Mouse (Mus musculus) spleen, adult 12 weeks (tissue): Measurements from ENCODE around the gene Vmn1r44.
"Not testable (repeated sequence)": the region's sequence is repeated elsewhere in the genome, so short reads cannot be mapped to it uniquely, and the experiment has no call there.

Source experiments
- DNase-seq: peaks from one replicate; pipeline ENCODE4 v3.0.0; 2022; ENCODE audit warnings: low spot score

Vmn1r44 gene

GRCm38 (mm10) chr6:89883360-89883759, at the start of gene Vmn1r44:
Gene Vmn1r44 (plus strand): TSS chr6:89883660.
- no peak for DNase-seq

GRCm38 (mm10) chr6:89857552-89857951, 25.9 kb upstream of the Vmn1r44 start:
- no peak for DNase-seq

- DNase-seq: no peak
Observed at GRCm38 (mm10) chr6:89859839-89860238, 23.6 kb upstream of the Vmn1r44 start.

GRCm38 (mm10) chr6:89863792-89864191, 19.7 kb upstream of the Vmn1r44 start:
- DNase-seq: no peak

- DNase-seq: no peak
Observed at GRCm38 (mm10) chr6:89867276-89867675, 16.2 kb upstream of the Vmn1r44 start.

- DNase-seq: no peak
Observed at GRCm38 (mm10) chr6:89867976-89868375, 15.5 kb upstream of the Vmn1r44 start.

DNA sequence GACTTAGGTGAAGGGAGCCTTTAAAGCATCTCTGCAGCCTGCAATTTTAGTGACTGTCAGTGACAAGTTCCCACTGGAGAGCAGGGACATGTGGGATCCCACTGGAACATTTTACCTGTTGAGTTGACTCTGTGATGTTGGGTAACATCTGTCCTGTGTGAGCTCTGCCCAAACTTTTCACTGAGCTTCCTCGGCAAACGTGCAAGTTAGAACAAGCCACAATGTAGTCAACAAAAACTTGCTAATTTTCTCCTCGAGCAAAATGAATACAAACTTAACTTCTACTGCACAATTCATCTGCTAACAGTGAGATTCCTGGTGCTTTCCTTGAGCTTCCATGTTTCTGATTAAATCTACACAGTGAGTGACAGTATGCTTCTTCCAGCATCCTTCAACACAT, 7.1 kb upstream of the Vmn1r44 start, which contains the start of the genes Vmn1r42 and Vmn1r43:
TSS of gene Vmn1r42 (minus strand) at position 101 of the 400 bp plus-strand sequence.
TSS of gene Vmn1r43 (minus strand) at position 101 of the 400 bp plus-strand sequence.
- DNase-seq: not testable (repeated sequence)

DNA sequence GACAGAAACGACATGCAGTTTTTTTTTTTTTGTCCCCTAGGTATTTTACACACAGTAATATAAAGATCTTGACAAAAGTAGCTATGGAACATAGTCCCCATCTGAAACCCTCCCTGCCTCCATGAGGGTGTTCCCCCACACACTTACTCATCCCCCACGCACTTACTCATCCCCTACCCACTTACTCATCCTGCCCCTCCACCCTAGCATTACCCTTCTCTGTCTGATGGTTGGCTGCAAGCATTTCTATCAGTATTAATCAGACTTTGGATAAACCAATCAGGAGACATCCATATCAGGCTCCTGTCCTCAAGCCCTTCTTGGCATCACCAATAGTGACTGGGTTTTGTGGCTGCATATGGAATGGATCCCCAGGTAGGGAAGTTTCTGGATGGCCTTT, 6.5 kb upstream of the Vmn1r44 start:
- no peak for DNase-seq

DNA sequence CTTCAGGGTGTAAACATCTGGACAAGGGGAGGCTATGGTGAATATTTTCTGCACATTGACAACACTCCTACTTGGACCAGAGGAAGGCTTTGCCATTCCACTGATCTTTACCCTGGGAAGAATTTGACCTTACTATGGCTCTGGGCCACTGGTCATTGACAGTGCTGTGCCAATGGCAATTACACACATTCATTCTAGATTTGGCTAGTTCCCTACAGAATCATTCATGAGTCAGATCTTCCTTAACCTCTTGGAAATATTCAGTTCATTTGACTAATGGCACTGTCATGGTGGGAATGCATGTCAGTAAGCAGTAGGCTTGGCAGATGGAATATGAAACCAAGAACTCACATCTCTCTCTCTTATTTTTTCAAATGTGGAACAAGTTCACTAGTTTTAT, 2.6 kb upstream of the Vmn1r44 start:
- no peak for DNase-seq

DNA sequence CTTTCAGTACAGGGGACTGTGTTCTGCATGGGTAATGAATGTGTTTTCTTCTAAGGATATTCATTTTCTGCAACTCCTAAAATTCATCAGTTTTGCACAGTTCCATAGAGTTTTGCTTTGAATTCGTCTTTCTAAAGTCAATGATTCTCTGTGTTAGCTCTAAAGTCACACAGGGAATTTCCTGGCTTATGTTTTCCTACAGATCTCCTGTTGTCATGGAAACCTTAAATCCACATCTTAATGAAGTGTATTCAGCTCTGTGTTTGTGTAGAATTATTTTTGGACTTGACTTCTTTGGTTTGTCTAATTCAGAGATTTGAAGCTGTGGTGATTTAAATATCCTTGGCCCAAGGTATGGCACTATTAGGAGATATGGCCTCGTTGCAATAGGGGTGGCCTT, 352 bp downstream of the Vmn1r44 start:
- no peak for DNase-seq

DNA sequence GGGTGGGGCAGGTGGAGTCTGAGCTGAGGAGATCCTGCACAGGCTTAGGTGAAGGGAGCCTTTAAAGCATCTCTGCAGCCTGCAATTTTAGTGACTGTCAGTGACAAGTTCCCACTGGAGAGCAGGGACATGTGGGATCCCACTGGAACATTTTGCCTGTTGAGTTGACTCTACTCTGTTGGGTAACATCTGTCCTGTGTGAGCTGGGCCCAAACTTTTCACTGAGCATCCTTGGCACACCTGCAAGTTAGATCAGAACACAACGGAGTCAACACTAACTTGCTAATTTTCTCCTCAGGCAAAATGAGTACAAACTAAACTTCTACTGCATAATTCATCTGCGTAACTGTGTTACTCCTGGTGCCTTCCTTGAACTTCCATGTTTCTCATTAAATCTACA, 57.0 kb downstream of the Vmn1r44 start, which contains the start of gene Vmn1r45:
TSS of gene Vmn1r45 (minus strand) at position 101 of the 400 bp plus-strand sequence.
- DNase-seq: not testable (repeated sequence)

DNA sequence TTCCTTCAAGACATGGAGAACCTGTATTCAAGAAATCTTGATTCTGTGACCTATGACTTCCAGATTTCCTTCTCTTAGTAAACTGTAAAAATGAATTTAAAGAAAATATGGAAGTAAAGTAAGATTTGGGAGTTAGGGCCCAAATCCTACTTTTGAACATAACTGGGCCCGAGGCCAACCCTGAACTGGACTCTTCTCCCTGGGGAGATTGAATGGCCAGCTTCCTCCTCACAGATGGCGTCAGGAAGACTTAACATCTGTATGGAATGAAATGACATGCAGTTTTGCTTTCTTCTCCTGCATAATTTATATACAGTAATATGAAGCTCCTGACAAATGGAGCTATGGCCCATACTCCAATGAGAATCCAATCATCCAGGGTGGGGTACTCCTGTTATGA, 57.5 kb downstream of the Vmn1r44 start:
- no peak for DNase-seq
